Mouse (Mus musculus): ENCODE measurements around the gene Asprv1. TPM values are rescaled to one million over a fixed set of nuclear protein-coding genes. Genes with fewer than 3 reads are reported as not detected.

Asprv1 gene
- total RNA-seq, 2 experiments from 2014 or later = 0.27 TPM; not detected in 1

DNA sequence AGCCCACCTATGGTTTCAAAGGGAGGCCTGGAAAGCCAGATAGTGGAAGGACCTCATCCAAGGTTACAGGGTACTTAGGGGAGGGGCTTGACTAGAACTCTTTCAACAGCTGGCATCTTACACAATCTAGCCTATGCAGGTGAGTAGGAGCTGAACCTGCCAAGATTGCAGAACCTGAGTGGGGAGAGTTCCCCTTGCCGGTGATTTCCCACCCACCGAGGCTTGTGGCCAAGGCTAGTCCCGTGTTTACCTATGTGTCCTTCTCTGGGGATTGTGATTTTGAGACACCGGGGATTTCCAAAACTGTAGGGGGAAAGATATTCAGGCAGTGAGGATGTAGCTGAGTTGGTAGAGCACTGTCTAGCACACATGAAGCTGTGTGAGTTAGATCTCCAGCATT lies 12.7 kb upstream of the Asprv1 start:
- no peak for DNase-seq

DNA sequence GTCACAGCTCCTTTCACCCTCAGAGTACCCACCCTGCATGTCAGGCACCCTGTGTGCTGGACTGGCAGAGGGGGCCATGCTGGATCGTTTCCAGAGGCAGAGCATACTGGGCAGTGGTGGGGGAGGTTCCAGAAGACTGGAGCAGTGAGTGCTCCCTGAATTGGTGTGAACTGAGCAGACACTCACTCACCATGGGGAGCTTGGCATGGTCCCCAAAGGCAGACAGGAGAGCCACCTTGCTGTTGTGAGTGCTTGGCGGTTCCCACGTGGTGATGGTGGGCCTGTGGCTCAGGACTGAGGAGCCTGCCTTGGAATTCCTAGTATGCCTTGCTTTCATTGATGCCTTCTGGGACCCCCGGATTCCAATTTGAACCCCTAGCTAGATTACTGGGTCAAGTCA lies 4.8 kb upstream of the Asprv1 start:
- no peak for DNase-seq

DNA sequence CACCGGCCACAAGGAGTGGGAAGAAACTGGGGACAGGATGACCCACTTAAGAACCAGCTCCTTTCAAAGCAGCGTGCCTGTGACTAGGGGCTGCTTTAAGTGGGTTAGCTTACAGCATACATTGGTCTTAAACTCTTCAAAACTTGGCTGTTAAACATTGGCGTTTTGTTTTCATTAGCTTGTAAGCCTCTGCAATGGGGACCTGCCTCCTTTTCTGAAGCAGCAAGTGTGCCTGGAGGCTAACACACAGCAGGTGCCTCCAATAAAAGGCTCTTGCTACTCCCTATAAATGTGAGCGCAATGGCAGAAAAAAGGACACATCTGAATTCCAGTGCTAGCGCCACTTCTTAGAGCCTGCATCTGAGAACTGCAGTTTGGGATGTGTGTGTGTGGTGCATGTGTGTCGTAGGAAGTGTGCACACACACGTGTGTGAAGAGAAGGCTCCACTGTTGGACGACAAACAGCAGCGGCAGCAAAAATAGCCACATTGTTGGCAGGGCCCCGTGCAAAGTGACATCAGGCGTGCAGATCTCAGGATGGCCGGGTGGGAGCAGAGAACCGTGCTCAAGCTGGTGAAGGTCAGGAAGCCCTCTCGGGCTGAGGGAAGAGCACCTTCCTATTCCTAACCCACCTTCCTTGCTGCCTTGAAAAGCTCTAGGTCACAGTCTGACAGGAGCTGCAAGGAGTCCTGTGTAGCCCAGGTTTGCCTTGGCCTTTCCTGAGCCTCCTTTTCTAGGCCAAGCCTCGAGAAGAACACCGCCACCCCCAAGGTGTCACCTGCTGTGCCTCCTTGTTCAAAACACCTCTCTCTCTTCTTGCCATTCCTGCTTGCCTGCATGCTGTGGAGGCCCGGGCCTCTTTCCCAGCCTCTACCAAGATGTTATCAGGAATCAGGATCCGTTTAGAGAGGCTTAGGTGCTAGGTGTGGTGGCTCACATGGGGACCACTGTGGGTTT lies 3.6 kb upstream of the Asprv1 start:
- DNase-seq = no peak

GRCm38 (mm10) chr6:86630141-86630540 lies 2.2 kb downstream of the Asprv1 start:
- DNase-seq = no peak

DNA sequence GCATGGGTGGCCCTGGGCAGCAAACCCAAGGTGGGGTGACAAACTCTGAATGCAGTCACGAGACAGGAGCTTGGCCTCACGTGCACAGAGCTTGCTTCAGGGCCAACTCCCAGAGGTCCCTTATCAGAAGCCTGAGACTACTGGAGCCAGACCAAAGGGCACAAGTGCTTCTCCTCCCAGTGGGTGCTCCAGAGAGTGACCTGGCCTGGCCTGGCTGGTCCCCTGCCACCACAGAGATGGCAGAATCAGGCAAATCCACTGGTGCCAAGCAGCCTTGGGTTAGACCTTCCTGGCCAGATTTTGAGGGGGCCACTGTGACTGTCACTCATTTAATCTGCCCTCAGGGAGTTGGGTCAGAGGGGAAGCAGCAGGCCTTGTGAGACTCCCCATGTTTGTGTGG lies 8.5 kb downstream of the Asprv1 start:
- DNase-seq = no peak

DNA sequence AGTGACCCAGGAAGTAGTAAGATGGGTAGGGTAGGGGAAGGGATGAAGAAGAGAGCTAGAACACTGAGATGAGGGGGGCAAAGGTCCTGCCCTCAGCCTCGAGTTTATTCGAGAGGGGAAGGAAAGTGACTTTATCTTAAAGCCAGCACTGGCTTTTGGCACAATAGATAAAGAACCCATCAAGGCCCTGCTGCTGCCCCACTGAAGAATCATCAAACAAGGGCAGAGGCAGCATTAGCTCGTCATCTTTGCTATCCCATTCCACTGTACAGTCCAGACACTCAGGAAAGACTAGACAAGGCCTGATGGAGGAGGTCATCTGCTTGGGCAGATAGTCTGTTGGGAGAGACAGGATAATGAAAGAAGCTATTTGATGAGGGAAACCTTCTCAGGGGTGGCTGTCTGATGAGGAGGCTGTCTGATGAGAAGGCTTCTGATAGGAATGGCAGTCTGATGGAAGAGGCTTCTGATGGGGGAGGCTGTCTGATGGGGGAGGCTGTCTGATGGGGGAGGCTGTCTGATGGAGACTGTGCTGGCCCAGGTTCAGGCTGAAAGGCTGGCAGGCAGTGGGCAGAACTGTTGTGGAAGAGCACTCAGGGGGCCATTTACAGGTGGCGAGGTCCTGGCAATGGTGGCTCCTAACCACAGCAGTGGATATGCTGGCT lies 9.3 kb downstream of the Asprv1 start:
- DNase-seq = no peak

DNA sequence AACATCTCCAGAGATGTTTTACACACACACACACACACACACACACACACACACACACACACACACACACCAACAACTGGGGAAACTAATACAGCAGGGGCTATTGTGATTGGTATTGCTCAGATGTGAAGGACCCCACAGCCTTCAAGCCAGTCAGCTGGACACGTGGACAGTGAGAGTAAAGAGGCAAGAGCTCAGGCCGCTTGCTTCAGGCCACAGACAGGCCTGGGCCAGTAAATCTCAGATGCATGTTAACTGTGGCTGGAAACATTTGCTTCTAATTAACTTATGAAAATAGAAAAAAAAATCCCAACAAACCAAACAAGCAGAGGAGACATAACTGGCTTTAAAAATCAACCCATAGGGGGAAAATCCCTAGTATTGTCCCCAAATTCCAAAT lies 9.9 kb downstream of the Asprv1 start:
- DNase-seq = no peak

DNA sequence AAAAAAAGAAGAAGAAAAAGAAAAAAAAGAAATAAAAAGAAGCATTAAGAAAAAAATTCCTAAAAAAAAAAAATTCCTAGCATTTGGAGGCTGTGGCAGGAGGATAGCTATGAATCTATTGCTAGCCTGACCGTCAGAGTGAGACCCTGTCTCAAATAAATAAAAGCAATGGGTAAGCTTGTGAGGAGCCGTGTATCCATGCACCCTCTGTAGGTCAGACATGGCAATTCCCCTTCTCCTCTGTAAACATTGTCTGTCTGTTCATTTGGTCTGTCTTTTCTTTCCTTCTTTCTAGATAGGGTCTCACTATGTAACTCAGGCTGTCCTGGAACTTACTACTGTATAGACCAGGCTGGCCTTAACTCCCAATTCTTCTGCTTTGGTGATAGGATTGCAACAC lies 10.5 kb downstream of the Asprv1 start:
- no peak for DNase-seq

DNA sequence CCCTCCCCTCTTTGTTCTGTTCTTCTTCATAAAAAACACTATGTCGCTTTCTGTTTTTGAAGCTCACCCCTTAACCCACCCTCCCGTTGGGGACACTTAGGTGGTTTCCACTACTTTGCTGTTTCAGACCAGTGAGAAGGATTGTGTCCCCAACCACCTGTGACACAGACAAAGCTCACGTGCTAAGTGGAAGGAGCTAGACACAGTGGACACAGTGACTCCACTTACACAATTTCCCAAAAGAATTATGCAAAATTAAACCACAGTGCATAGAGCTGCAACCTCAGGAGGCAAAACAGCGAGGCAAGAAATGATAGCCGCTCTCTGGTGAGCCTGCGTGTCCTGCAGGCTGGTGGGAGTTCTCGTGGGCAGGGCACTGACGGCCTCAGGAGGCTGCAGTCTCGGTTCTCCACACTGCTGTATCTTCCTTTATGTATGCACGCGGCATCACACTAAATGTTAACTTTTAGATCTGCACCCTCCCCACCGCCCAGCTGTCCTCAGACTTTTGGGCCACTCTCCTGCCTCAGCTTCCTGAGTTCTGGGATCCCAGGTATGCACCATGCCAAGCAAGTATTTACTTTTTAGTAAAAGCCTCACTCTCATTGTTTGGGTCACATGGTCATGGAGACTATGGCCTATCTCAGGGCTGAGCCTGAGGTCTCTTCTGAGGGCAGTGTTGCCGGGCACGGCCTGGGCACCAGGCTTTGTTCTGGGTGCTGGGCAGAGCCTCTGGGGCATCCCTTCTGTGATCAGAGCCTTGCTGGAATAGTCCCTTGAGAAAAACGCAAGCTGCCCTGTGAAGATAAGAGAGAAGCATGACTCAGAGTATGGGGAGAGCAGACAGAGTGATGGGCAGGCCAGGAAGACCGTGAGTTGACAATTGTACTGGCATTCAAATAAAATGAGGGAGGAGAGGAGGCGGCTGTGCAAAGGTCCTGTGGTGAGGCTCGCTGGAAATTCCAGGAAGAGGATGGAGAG lies 11.5 kb downstream of the Asprv1 start:
- DNase-seq = no peak

GRCm38 (mm10) chr6:86640161-86640560 lies 12.2 kb downstream of the Asprv1 start:
- no peak for DNase-seq

- no peak for DNase-seq
Measured at GRCm38 (mm10) chr6:86640776-86641175, 12.8 kb downstream of the Asprv1 start.

DNA sequence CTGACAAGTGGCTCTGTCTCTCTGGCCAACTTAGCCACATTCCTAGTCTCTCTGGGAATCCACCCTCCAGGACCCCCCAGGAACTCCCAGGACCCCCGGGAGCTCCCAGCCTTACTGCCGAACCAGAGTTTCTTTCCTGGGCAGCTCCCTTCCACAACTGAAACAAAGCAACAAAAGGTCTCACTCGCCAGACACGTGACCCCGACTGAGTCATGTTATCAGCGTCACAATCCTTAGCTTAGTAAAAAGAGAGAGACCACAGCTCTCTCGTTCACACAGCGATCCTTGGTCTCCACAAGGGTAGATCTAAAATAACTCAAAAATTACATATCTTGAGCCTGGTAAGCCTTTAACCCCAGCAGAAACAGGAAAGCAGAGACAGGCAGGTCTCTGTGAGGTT lies 13.8 kb downstream of the Asprv1 start:
- DNase-seq = no peak

DNA sequence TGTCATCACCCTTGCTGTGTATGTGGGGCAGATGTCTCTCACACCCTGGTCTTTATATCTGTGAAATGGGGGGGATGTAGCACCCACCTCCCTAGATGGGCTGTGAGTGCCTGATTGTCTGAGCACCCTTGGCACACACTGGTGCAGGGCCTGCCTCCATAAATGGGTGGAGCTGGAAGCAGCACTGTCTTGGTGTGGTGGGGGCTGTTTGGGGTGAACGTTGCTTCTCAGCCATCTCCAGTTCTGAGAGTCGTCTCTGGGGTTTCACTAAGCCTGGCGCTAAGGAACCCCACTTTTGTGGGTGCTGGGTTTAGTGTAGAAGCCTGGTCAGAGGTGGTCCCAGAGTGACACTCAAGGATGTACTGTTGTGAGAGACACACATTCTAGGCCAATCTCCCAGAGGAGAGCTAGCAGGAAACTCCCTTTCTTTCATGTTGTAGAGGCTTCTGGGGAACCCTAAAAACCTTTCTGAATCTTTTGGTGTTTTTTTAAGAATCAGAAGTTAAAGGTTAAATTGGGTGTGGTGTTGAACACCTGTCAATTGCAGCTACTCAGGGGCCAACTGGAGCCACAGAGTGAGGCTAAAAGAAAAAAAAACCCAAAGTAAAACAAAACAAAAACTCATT lies 16.9 kb downstream of the Asprv1 start:
- DNase-seq = no peak

GRCm38 (mm10) chr6:86645551-86645950 lies 17.6 kb downstream of the Asprv1 start:
- no peak for DNase-seq

DNA sequence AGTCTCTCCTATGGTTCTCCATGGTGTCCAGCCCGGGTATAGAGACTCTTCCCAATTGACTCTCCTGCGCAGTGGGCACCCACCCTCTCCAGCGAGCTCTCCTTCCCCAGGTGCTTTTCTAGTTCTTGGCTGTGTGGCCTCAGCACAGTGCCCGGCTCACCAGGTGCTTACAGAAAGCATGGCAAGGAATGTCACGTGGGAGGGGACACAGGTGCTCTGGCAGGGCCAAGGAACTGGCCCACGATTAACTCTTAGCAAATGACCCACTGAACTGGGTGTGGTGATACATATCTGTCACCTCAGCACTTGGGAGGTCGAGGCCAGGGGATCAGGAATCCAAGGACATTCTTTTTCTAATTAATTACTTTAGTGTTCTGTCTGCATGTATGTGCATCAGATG lies 18.2 kb downstream of the Asprv1 start:
- no peak for DNase-seq

- DNase-seq = no peak
Measured at GRCm38 (mm10) chr6:86653026-86653425, 25.1 kb downstream of the Asprv1 start.

DNA sequence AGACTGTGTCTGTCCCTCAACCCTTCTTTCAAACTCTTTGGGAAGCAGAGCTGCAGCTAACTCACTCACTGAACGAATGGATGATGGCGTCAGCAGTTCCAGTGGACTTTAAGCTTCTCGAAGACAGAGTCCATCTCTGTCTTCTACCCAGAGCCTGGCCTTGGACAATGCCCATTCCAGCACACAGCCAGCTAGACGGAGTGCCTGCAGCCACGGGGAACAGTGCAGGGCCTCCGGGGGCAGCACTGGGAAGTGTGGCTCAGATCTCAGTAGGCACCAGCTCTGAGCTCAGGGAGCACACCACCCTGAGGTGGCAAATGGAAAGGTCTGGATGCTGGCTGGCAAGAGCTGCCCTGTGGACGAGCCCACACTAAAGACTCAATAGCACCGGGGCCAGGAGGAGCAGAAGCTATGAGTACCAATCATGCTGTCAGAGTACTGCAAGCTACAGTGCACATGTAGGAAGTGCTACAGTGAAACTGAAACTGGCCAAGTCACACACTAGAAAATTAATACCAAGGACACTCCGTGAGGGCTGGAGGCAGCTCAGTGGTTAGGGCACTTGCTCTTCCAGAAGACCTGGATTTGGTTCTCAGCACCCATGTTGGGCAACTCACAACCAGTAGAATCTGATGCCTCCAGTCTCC lies 26.4 kb downstream of the Asprv1 start:
- DNase-seq = no peak

DNA sequence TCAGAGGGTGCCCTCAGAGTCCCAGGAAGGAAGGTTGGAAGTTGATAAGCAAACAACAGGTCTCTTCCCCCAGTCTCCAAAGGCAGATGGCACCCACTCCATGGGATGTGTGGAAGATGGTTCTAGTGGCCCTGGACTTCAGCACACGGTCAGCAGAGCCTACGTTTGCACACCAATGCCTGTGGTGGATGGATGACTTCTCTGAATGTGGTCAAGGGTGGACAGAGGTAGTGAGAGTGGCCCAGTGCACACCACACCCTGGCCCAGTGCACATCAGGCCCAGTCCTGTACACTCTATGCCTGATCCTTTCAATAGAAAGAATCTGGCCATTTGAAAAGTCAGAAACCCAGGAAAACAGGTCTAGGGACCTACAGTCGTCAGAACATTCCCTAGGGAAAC lies 30.5 kb downstream of the Asprv1 start:
- DNase-seq = no peak

DNA sequence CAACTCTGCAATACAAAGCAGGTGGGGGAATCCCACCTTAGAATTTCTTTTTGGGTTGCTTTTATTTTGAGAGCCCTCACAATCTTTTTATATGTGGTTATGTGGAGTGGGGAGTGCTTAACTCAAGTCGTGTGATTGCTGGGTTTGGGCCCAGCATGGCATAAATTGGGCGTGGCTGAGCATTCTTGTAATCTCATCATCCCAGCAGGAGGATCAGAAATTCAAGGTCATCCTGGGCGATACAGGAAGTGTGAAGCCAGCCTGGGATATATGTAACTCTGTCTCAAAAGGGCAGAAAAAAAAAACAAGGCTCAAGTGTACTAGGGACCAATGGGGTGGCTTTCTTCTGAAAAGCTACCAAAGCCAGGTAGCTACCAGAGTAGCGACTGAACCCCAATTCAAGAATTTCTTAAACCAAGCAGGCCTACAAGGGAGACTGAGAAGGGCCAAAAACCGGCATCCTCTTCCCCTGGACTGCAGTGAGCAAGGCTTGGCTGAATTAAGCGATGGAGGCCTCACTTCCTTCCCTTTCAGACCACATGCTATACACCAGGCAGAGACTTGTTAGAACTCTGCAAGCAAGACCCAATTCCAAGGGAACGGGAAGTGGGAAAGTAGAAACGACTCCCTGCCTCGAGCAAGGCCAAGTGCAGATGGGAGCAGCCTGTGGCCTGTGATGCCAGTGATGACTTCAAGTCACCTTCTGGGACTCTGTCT lies 32.4 kb downstream of the Asprv1 start:
- no peak for DNase-seq

DNA sequence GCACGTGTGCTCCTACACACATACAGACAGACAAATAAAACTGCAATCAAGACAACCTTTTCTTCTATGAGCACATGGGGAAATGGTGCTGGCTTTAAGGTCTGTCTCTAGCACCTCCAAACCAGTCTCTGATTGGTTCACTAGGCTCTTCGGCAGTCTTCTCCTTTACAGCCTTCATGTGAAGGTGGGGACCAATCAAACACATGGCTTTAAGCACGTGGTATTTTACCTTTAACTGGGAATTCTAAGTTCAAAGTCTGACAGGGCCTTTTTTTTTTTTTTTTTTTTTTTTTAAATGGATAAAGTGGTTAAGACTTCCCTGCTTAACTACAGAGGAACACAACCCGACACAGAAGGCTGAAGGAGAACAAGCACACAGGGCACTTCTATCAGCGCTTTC lies 37.1 kb downstream of the Asprv1 start:
- no peak for DNase-seq

Measured in gastrocnemius, postnatal 10 days (tissue).